Mouse (Mus musculus) left cerebral cortex, postnatal 36 days (tissue): ENCODE results near the gene BC037034. TPM values are rescaled to one million over a fixed set of nuclear protein-coding genes. Genes with fewer than 3 reads are reported as not detected.
"Not testable (repeated sequence)": the region's sequence is repeated elsewhere in the genome, so short reads cannot be mapped to it uniquely, and the experiment has no call there.

Experiments
- DNase-seq, 2 experiments: peaks; one replicate each; pipeline ENCODE4 v3.0.0; 2021 to 2022; ENCODE audit warnings: low spot score in 2 of 2, mixed read lengths in 1 of 2
- intact Hi-C: fragments of 180-260 bp; cut with DNase I; formaldehyde crosslinking; loops from one replicate; pipeline ENCODE4 v1.15.1; 2025
- total RNA-seq, 2 experiments: library from RNA; stranded (reverse); gene quantifications; 2 replicates each; pipeline ENCODE4 v1.2.3; 2021

The BC037034 gene
- total RNA-seq, 2 experiments from 2014 or later: 59.2 to 68.2 TPM

DNA sequence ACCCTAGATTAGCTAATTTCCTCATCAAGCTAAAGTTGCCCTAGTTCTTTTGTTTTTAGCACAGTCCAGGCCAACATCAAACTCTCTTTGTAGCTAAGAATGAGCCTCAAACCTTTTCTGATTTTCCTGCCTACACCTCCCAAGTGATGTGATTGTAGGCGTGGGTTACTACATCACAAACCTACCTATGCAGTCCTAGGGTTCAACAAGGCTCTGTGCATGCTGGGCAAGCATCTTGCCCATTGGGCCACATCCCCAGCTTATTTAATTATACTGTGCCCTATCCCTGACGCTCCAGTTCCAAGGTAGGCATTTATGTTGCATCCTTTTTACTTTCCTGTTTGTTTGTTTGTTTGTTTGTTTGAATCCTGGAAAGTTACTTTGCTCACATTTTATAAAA is 38.1 kb downstream of the BC037034 start, which contains the start of gene Nxpe5:
TSS of gene Nxpe5 (plus strand) at position 199 of the 400 bp plus-strand sequence.
- no peak for DNase-seq
- intact Hi-C loops: no loop called here

DNA sequence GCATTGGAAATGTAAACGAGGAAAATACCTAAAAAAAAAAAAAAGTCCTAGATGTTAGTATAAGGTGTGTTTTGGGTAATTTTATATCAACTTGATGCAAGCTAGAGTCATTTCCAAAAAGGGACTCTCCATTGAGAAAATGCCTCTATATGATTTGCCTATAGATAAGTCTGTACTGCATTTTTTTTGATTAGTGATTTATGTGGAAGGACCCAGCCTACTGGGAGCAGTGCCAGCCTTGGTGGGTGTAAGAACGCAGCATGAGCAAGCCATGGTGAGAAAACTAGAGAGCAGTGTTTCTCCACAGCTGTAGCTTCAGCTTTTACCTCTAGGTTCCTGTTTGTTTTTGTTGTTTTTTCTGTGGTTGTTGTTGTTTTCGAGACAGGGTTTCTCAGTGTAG is 40.5 kb downstream of the BC037034 start:
- intact Hi-C loops: no loop called here
- DNase-seq: no peak

GRCm38 (mm10) chr5:138222111-138222510 is 41.7 kb downstream of the BC037034 start:
- peak; percentile 76 for DNase-seq
- intact Hi-C loops: no loop called here

DNA sequence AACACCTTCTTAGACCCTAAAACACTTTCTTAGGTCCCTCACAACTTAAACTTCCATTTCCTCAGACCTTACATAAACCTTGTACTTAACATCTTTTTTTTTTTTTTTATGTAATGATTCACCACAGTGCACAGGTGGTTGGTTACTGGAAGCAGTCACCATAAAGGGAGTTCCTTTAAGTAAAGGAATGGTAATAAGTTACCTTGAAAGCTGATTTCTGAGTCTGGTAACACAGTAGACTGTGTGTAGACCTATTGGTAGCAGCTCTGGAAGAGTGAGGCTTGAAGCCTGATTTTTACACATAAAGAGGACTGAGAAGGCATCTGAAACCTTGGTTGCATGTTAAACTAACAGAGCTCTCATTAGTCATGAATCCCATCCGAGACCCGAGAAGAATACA is 44.0 kb downstream of the BC037034 start:
- no peak for DNase-seq
- intact Hi-C loops: no loop called here

DNA sequence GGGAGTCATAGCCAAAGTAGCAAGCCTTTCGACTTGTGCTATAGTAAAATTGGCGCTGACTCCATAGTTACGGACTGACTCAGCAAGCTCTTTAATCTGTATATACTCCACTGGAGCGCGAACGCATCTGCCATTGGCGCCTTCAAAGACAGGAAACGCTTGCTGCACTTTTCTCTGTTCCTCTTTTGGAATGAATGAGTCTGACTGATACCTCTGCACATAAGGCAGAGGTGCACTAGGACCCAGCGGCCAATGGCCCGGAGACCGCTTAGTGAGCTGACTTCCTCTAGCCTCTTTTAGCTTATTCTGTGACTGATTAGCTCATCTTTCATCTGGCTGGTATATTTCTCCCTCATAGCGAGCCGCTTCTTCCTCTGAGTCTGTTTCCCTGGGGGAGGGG is 47.2 kb downstream of the BC037034 start:
- intact Hi-C loops, DNase-seq: not testable (repeated sequence)

Other genes starting within 250 kb of the BC037034 start
- gene Smok3a, start 242.8 kb downstream of the BC037034 start, total RNA-seq: not detected
- gene Smok3b, start 242.6 kb downstream of the BC037034 start, total RNA-seq: not detected
- gene Smok3c, start 210.8 kb downstream of the BC037034 start, total RNA-seq: not detected
- 10 to 100 TPM; 39.9 to 40.2 TPM for gene Zkscan1, start 178.9 kb downstream of the BC037034 start, total RNA-seq
- 10 to 100 TPM; 16.1 to 16.4 TPM for gene Zscan21, start 147.1 kb downstream of the BC037034 start, total RNA-seq
- 10 to 100 TPM; 12.3 to 16.2 TPM for gene Zfp113, start 108.3 kb downstream of the BC037034 start, total RNA-seq
- 100 to 1,000 TPM; 122 to 137 TPM for gene Cops6, start 103.0 kb downstream of the BC037034 start, total RNA-seq
- 10 to 100 TPM; 20.1 to 26.6 TPM for gene Ap4m1, start 92.0 kb downstream of the BC037034 start, total RNA-seq
- gene Mcm7, start 91.6 kb downstream of the BC037034 start, total RNA-seq: 10 to 100 TPM; 14.3 to 15.3 TPM
- 10 to 100 TPM; 36.1 to 41.1 TPM for gene Taf6, start 76.6 kb downstream of the BC037034 start, total RNA-seq
- 10 to 100 TPM; 14.5 to 18.0 TPM for gene Cnpy4, start 76.5 kb downstream of the BC037034 start, total RNA-seq
- 10 to 100 TPM in 1 of 2 experiments, 1 to 10 TPM in 1; 8.7 to 11.6 TPM for gene Mblac1, start 69.7 kb downstream of the BC037034 start, total RNA-seq
- gene Nxpe5, start 38.1 kb downstream of the BC037034 start, total RNA-seq: not detected
- 10 to 100 TPM; 53.4 to 54.3 TPM for gene Lamtor4, start 8.6 kb downstream of the BC037034 start, total RNA-seq
- gene Gal3st4, start 8.8 kb upstream of the BC037034 start, total RNA-seq: 1 to 10 TPM; 2.3 to 3.2 TPM
- gene Gm43720, start 15.9 kb upstream of the BC037034 start, total RNA-seq: not detected
- 1 to 10 TPM; 1.5 to 2.6 TPM for gene Gpc2, start 16.0 kb upstream of the BC037034 start, total RNA-seq
- gene Stag3, start 16.2 kb upstream of the BC037034 start, total RNA-seq: under 1 TPM; 0.62 to 0.77 TPM
- gene Pvrig, start 77.9 kb upstream of the BC037034 start, total RNA-seq: not detected
- 10 to 100 TPM; 18.6 to 28.1 TPM for gene Zfp157, start 177.4 kb upstream of the BC037034 start, total RNA-seq